Mouse (Mus musculus): Measurements from ENCODE around the gene Uba52.

GRCm38 (mm10) chr8:70530314-70530713, 19.7 kb upstream of the Uba52 start:
- TF ChIP-seq POLR2A (IDR thresholded peaks at IDR 0.05; ENCODE audit: low read depth, low read length): no peak
- no peak for TF ChIP-seq CTCF (IDR thresholded peaks at IDR 0.05; ENCODE audit: borderline replicate concordance, insufficient read depth, low read length)
